Mouse (Mus musculus) spleen, embryonic (tissue): ENCODE measurements around the gene Dctn3.
"Not testable (repeated sequence)": the region's sequence is repeated elsewhere in the genome, so short reads cannot be mapped to it uniquely, and the experiment has no call there.

ENCODE experiments used
- CTCF ChIA-PET: fragments of 350-600 bp; sonication (Branson Sonifier 250); formaldehyde crosslinking; loops from one replicate; lab custom pipeline; 2022; lab: Charles Lee

The Dctn3 gene

DNA sequence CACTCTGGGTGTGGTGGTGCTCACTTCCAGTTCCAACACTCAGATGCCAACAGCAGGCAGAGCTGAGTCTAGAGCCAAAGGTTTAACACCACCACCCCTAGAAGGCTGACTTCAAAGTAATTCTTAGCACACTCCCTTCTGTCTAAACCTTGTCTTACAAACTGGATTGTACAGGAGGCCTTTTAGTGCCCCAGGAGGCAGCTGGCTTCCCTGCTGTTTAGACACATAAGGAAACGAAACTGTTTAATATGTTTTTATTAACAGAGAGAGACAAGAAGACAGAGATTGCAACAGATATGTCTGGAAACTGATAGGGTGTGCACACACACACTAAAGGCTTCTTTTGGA, 15.3 kb upstream of the Dctn3 start:
- CTCF ChIA-PET = interaction anchor here (0.5 to 1.5 kb wide), 3 partner anchors 22 to 37 kb away, joined by 3 to 14 read pairs (median 11); no protein-coding TSS in a partner anchor

DNA sequence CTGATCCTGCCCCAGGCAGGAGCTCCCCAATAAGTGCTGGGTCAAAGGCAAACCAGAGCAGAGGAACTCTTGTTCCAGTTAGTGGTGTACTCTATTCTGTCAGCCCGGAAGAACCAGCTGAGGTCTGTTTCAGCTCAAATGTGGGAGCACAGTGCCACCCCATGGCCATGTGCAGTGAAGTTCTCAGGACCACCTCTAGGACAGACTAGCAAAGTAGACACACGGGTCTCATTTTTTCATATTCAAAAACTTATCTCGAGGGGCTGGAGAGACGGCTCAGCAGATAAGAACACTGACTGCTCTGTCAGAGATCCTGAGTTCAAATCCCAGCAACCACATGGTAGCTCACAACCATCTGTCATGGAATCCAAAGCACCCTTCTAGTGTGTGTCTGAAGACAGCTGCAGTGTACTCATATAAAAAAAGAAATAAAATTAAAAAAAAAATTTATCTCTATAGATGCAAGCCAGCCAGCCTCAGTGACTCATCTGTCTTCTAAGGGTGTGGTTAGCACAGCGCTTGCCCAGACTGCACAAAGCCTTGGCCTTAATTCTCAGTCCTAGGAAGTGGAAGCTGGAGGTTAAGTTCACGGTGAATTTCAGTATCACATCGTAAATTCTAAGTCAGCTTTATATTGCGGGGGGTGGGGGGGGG, 14.8 kb upstream of the Dctn3 start:
- CTCF ChIA-PET = interaction anchor here (0.5 to 1.5 kb wide), 5 partner anchors 22 to 434 kb away, joined by 3 to 14 read pairs (median 4); no protein-coding TSS in a partner anchor

DNA sequence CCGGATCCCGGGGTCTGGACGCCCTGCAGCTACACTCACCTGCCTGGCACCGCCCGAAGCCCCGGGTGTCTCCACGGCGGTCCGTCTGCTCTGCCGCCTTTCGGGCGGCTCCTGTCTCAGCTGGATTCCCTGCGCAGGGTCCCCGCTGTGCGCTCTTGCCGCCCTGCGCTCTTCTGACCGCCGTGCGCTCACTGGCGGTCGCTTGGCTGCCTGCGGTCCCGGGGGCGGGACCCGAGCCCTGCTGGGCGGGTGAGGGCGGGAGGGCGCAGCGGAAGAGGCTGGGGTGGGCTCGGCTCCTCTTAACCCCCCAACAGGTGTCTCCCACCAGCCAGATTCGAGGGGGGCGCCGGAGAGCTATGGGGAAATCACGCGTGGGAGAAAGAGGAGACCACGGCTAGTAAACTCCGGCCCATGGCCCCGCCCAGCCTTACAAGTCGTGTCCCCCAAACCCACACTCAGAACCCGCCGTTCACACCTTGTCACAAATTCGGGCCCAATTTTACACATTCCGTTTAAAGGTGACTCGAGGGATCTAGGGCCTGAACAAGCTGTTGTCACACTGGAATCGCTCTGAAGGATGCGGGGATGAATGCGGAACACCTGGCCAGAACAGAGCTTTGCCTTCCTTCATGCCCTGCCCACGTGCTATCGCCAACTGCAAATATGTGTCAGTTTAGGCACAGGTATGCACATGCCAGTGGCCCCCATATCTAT, 8.2 kb upstream of the Dctn3 start, which contains the start of gene Arid3c:
TSS of gene Arid3c (minus strand) at position 91 of the 714 bp plus-strand sequence.
- CTCF ChIA-PET = no interaction called here

DNA sequence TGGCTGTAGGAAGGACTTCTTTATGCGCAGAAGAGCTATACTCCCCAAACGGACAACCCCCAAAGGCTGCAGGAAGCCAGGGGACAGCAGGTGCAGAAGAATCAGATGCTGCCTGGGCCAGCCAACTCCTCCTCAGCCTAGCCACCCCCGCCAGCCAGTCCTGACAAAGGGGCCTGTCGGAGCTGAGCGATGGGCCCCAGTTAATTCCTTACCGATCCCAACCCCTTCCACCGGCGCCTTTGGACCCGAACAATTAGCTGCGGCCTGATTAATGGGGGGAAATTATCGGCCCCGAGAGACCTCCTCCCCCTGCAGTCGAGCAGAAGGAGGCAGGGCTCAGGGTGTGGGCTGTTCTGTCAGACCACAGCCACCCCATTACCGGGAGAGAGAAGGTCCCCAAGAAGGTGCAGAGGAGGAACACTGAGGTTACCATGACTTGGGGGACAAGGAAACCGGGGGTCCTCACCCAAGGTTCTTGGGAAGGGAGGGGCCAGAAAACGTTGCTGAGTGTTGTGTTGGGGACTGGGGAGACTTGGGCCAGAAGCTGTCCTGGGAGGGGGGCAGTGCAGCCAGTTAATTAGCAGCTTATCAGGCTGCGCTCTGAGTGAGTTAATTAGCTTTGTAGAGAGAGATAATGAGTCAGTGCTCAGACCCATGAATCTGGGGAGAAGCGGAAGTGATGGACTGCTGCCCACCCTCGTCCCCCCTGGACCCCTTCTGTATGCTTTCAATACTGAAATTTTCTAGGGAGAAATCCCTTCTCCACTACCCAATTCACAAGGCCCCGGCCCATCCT, 4.1 kb upstream of the Dctn3 start:
- CTCF ChIA-PET = interaction anchor here (0.5 kb wide), 1 partner anchor 59 kb away, joined by 5 read pairs; no protein-coding TSS in a partner anchor

DNA sequence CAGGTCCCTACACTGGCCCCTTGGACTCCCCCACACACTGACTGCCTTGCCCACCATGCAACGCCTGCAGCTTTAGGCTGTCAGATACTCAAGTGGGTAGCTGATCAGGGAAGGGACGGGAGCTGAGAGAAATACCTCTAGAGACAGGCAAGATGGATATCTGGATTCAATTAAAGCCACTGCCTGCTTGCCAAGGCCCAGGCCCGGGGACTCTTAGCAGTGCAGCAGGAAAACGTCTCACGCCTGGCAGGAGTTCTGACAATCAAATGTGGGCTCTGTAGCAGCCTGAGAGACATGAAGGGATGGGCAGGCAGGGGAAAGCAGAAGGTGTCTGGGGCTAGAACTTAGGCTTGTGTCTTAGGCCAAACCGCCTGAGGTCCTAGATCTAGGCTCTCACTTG, 6.1 kb downstream of the Dctn3 start:
- CTCF ChIA-PET = no interaction called here

DNA sequence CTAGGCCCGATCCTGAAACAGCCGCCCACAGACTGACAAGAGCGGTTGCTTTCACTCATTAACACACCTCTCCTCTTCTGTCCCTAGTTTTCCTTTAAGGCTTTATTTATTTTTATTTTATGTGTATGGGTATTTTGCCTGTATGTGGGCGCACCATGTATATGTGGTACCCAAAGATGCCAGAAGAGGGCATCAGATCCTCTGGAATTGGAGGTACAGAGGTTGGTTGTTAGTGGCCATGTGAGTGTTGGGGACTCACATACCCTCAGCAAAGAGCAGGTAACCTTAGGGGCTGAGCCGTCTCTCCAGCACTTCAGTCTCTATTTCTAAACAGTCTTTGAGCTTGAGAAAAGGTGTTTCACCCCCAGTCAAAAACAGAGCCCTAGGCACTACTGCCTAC, 7.4 kb downstream of the Dctn3 start:
- CTCF ChIA-PET = interaction anchor here (0.5 to 1.0 kb wide), 2 partner anchors 23 to 1436 kb away, joined by 3 to 14 read pairs; no protein-coding TSS in a partner anchor

DNA sequence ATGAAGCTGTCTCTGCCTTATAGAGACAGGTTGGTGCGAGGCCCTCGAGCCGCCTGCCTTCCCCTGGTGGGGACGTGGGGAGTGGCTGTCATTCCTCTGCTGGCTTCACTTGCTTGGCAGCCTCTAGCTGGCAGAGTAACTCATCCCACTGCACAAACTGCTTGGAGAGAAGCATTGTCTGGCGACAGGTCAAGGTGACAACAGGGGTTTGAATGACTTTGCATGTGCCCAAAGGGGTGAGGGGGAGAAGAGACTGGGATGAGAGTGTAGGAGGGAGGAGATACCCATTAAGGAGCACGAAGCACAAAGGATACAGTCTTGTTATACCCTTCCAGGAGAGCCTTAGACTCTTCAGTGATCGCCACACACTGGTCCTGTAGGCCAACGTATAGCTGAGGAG, 7.9 kb downstream of the Dctn3 start:
- CTCF ChIA-PET = interaction anchor here (1.3 kb wide), 1 partner anchor 8 kb away, joined by 5 read pairs; no protein-coding TSS in a partner anchor

DNA sequence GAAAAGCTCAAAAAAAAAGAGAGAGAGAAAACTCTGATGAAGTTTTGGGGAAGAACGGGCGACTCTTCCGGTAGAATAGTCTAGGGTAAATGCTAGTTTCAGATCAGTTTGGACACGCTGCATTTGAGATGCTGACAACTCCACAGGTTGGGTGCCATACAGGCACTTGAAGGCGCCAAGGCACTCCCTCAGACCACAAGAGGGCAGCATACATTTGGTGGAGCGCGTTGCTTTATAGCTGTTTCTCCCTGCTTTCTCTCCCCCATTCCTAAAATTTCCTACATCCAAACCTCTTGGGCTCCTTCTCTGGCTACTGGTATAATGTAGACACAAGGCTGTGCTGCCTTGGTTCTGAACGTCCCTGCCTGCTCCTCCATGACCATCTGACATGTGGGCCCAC, 8.7 kb downstream of the Dctn3 start:
- CTCF ChIA-PET = interaction anchor here (0.5 to 1.3 kb wide), 4 partner anchors 8 to 87 kb away, joined by 3 to 5 read pairs (median 4); no protein-coding TSS in a partner anchor

DNA sequence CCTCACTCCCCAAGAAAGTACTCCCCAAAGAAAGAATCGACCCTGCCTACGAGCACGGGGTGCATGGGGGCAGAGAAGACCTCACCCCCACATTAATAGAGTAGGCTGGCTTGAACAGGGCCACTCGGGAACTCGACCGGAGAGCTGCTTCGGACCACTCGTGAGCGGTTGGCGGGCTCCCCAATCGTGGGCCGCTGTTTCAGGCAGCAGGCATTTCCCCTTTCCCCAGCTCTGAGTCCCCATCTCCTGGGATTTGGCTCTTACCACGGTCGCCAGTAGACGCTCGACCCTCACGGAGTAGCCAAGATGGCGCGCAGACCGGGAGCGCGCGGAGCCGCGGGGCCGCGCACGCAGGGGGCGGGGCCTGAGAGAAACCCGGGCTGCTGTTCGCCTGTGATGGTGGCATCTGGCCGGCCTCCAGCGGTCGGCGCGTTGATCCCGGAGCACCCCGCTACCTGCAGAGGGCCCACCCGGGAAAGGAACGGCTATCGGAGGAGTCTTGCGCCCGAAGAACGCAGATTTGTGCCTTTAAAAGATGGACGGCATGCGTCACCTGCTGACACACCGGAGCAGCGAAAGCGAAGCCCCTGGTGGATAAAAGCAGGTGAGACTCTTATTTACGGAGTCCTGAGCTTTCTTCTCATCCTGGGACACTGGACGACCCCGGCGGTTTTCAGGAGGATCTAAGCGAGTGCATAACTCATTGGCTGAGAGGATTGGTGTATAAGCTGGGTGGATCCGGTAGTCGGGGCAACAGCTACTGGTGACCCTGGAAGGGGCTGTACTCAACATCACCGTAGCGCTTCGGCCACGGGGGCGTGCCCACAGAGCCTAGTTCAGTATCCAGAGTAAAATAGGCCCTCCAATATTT, 9.5 kb downstream of the Dctn3 start, which contains the start of gene Rpp25l:
TSS of gene Rpp25l (minus strand) at position 338 of the 871 bp plus-strand sequence.
- CTCF ChIA-PET = interaction anchor here (1.0 to 1.3 kb wide), 3 partner anchors 9 to 23 kb away, joined by 3 to 5 read pairs (median 4); no protein-coding TSS in a partner anchor

DNA sequence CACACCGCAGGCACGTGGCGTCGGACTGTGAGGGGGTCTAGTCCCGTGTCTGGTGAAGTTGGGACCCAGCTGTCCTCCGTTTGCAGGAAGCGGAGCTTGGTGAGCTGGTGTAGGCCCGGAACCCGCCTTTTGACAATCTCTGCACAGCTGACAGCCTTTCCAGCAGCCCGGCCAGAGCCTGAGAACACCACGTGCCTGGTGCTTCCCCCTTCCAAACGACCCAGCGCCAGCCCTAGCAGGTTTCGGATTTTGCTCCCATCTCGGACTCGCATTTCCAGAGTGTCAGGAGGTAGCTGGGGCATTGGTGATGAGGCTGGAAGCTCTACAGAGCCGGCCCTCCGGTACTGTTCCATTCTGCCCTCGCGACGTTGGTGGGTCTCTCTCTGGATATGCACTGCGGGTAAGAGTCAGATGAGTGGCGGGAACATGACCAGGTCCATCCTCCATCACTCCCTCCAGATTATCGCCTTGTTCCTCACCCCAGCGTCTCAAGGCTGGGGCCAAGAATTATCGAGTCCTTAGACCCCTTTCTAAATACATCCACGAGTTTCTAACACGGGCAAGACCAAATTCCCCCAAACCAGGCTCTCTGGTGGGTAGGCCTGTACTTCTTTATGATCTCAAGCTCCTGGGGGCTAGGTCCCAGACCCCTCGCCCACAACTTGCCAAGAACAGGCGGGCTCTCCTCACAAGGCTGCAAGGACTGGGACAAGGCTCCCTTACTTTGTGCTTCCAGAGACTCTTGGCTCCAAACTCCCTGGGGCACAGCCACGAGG, 10.4 kb downstream of the Dctn3 start:
- CTCF ChIA-PET = interaction anchor here (0.9 kb wide), 1 partner anchor 25 kb away, joined by 3 read pairs; no protein-coding TSS in a partner anchor

DNA sequence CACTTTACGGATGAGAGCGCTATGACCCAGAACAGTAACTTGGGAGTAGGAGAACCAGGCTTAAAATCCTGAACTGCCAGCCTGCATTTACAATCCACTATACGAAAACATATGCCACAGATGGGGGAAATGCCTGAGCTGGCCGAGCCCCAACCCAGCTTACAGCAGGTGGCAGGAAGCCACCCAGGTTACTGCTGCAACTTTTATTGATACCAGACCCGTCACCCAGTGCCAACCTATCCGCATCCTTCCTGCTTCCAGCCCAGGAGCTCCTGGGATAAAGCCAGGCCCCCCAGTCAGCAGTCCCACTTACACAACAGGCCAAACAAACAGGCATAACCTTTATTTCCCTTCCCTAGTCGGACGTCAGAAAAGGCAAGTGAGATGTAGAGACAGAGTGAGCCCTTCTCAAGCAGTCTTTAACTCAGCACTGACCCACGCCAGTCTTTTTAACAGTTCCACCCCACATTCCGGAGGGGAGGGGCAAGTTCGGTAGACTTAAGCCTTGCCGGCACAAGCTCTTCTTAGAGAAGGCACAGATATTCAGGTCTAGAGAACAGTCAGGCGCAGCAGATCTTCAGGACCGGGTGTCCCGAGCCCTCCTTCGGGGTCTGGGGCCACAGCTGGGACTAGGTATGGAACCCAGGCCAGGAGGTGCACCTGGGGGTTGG, 11.1 kb downstream of the Dctn3 start:
- CTCF ChIA-PET = interaction anchor here (0.9 to 1.0 kb wide), 2 partner anchors 26 to 29 kb away, joined by 3 to 4 read pairs; no protein-coding TSS in a partner anchor

DNA sequence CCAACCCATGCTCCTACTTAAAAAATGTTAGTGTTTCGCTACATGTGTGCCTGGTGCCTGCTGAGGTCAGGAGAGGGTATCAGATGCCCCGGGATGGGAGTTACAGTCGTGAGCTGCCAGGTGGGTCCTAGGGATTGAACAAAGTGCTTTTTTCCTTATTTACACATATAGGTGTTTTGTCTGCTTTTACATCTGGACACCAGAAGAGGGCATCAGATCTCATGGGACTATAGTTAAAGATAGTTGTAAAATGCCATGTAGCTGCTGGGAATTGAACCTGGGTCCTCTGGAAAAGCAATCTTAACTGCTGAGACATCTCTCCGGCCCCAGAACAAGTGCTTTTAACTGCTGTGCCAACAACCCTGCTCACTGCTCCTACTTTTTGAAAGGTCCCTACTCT, 12.7 kb downstream of the Dctn3 start:
- CTCF ChIA-PET = no interaction called here

DNA sequence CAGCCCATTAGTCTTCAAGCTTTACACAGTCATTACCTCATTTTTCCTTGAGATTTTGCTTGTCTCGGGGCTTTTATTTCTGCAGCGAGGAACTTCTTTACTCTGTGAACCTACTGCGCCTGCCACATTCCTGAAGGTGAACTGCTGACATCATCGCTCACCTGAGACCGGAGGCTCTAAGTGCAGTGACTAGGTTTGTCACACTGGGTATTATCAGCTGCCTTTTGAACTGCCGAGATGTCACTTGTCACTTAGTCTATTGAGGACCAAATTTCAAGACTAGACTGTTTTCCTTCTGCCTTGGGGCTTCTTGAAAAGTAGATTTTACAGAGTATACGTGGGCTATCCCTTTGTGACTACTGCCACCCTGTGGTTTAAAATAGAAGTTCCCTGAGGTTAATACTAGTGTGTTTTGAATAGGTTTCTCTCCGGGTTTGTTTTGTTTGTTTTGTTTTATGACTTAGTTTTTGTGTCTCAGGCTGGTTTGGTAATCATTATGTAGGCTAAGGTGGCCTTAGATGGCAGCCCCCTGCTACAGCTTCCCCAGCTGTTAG, 14.7 kb downstream of the Dctn3 start:
- CTCF ChIA-PET = no interaction called here

DNA sequence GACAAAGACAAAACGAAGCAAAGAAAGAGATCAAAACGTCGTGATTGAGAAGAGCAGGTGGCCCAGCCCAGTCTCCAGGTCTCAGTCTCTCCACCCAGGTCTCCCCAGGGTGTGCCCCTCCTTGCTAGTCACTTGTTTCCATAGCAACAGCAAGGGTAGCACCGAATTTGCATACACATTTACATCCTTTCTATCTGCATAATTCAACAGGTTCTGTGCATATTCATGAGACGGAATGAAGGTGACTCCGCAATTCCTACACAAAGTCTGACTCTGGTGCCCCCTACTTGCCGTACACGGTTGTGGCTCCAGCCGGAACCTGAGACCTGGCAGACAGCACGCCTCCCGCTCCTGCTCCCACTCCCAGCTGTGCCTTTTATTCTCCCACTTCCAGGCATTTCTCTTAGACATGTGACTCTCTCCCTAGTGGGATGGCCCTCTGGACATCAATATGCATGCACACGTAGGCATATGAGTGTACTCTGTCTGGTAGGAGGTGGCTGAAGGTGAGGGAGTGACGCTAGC, 15.9 kb downstream of the Dctn3 start:
- CTCF ChIA-PET = interaction anchor here (0.8 kb wide), 1 partner anchor 93 kb away, joined by 3 read pairs; no protein-coding TSS in a partner anchor

DNA sequence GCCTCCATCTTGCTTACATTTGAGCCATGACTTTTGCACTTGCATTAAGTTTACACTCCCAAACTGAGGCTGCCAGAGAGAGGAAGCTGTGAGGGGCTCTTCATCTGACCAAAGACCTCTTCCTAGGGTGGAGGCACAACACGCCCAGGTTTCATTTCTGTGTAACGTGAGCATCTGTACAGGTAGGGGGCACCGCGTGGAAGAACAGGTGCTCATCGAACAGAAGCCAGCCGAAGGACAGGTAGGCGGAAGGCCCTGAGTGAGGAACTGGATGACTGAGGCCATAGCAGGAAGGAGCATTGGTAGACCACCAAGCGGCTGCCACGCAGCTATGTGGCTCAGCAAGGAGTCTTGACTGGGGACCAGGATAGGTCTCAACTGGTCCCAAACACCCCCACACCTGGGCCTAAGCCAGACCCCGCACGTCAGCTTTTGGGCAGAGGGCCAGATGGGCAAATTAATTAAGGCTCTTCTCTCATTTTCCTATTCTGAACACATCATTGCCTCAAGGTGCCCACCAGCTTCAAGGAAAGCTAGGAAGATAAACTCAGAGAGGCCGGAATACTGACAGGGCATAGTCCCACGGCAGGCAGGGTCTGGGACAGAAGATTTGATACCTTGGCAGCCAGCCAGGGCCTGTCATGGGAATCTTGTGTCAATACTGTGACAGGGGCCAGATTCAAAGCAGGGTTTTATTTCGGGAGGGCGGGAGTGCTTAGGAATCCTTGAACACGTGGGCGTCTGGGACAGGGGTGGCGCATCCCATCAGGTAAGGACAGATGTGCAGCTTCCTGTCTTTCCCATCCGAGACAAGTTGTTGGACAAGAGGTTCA, 16.8 kb downstream of the Dctn3 start:
- CTCF ChIA-PET = no interaction called here

DNA sequence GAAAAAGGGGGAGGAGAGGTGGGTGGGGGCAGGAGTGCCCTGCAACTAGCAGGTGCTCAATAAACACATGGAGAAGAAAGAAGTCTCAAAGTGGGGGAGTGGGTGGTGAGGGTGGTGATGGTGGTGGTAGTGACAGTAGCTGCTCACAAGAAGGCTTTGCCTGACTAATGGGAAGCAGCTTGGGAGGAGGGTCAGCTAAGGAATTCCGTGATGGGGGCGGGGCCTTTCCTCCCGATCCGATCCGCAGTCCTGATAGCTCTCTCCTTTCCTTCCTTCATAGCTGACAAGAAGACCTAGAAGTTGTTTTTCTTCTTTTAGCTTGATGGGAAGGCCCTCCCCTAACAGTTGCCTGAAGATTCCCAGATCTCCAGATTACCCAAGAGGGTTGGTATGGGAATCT, 18.3 kb downstream of the Dctn3 start:
- CTCF ChIA-PET = no interaction called here

DNA sequence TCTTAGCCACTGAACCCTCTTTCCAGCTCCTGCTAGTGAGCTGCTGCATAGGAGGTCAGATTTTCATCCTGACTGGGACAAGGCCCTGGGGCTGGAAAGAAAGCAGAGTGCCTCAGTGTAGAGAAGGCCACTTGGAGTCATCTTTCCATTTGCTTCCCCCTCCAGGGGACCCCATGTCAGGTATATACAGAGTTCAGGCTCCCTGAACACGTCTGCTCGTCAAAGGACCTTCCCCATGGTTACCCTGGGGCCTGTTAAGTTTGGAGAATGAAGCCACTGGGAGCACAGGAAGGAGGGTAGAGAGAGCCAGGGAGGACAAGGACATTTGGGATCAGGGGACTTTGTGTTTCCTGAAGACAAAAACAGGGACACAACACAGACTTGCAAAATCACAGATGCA, 20.7 kb downstream of the Dctn3 start:
- CTCF ChIA-PET = not testable (repeated sequence)

DNA sequence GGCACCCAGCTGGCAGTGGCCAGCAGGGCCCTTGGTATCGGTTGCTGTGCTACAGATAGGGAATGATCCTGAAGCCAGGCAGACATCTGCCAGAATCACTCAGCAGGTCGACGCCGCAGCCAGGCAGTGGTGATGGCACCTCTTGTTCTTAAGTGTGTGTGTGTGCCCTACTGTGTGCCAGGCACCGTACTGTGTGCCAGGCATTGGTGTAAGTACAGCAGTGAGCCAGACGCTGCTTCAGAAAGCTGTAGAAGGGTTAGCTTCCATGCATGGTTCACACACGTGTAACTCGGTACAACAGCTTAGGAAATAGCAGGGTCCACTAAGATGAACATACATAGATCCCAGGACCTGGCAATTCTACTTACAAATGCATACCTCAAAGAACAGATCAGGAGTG, 22.7 kb downstream of the Dctn3 start:
- CTCF ChIA-PET = not testable (repeated sequence)
